Mouse (Mus musculus) liver, adult 2 months (tissue): Measurements from ENCODE around the gene Rcan1.

Source experiments
- CTCF ChIP-seq: fragments of 200-500 bp; IDR thresholded peaks from 2 replicates; pipeline ENCODE4 v1.5.1; 2011; ENCODE audit warnings: low read depth, low read length, control low read depth
- POLR2A ChIP-seq: fragments of 200-500 bp; IDR thresholded peaks from 2 replicates; pipeline ENCODE4 v1.6.1; 2011; ENCODE audit warnings: low read length, control low read depth; ENCODE audit not compliant: insufficient read depth; ENCODE audit errors: extremely low read depth

GRCm38 (mm10) chr16:92488456-92488855 is 17.8 kb upstream of the Rcan1 start:
- TF ChIP-seq POLR2A (no peak), CTCF (no peak)
